Mouse (Mus musculus): Measurements from ENCODE around the gene Pbx1.

Pbx1 gene

GRCm38 (mm10) chr1:168215896-168216747, 215.9 kb downstream of the Pbx1 start:
- Histone ChIP-seq H3K4me1 (replicated peaks; ENCODE audit: low read depth, low read length) (peaks cover 44% of the 10 kb centered on the region), H3K9me3 (ENCODE audit: low read length) (peaks cover 5% of the 10 kb centered on the region; the same call in 1 of the 2 replicates), H3K36me3 (ENCODE audit: insufficient read depth, low read length) (no peaks in the 10 kb centered on the region), H3K4me3 (replicated peaks; ENCODE audit: low read length) (no peak overlapping the region), H3K27me3 (ENCODE audit: insufficient read depth, low read length) (peaks cover 27% of the 10 kb centered on the region; the same call in 1 of the 2 replicates)
- TF ChIP-seq CTCF (conservative IDR thresholded peaks at IDR 0.05; ENCODE audit: low read length) (no peak), POU5F1 (IDR thresholded peaks at IDR 0.05; ENCODE audit: borderline replicate concordance, low read length) (no peak), NANOG (IDR thresholded peaks at IDR 0.05; ENCODE audit: borderline replicate concordance, low read length) (no peak)

GRCm38 (mm10) chr1:168215468-168215867, 216.6 kb downstream of the Pbx1 start:
- Histone ChIP-seq H3K27me3 (ENCODE audit: insufficient read depth, low read length) (peaks cover 27% of the 10 kb centered on the region; the same call in 1 of the 2 replicates), H3K36me3 (ENCODE audit: insufficient read depth, low read length) (no peaks in the 10 kb centered on the region), H3K9me3 (ENCODE audit: low read length) (peaks cover 8% of the 10 kb centered on the region; the same call in 1 of the 2 replicates), H3K4me3 (replicated peaks; ENCODE audit: low read length) (no peak overlapping the region), H3K4me1 (replicated peaks; ENCODE audit: low read depth, low read length) (peaks cover 46% of the 10 kb centered on the region)
- TF ChIP-seq POU5F1 (IDR thresholded peaks at IDR 0.05; ENCODE audit: borderline replicate concordance, low read length) (no peak), NANOG (IDR thresholded peaks at IDR 0.05; ENCODE audit: borderline replicate concordance, low read length) (no peak), CTCF (conservative IDR thresholded peaks at IDR 0.05; ENCODE audit: low read length) (no peak)

GRCm38 (mm10) chr1:168214040-168214443, 218.0 kb downstream of the Pbx1 start:
- Histone ChIP-seq H3K36me3 (ENCODE audit: insufficient read depth, low read length) (no peaks in the 10 kb centered on the region), H3K9me3 (ENCODE audit: low read length) (peaks cover 8% of the 10 kb centered on the region; the same call in 1 of the 2 replicates), H3K4me1 (replicated peaks; ENCODE audit: low read depth, low read length) (peaks cover 55% of the 10 kb centered on the region), H3K27me3 (ENCODE audit: insufficient read depth, low read length) (peaks cover 27% of the 10 kb centered on the region; the same call in 1 of the 2 replicates), H3K4me3 (replicated peaks; ENCODE audit: low read length) (0 out of 2 replicates have a peak overlapping the region, but pooled peaks have one; percentile 17)
- TF ChIP-seq POU5F1 (IDR thresholded peaks at IDR 0.05; ENCODE audit: borderline replicate concordance, low read length) (no peak), CTCF (conservative IDR thresholded peaks at IDR 0.05; ENCODE audit: low read length) (peak; percentile 82), NANOG (IDR thresholded peaks at IDR 0.05; ENCODE audit: borderline replicate concordance, low read length) (peak; percentile 64; the same call in 1 of the 2 replicates)

- Histone ChIP-seq H3K4me1 (replicated peaks; ENCODE audit: low read depth, low read length) (peaks cover 51% of the 10 kb centered on the region), H3K9me3 (ENCODE audit: low read length) (peaks cover 8% of the 10 kb centered on the region; the same call in 1 of the 2 replicates), H3K4me3 (replicated peaks; ENCODE audit: low read length) (peak overlapping the region; percentile 17; the same call in 1 of the 2 replicates), H3K27me3 (ENCODE audit: insufficient read depth, low read length) (peaks cover 27% of the 10 kb centered on the region; the same call in 1 of the 2 replicates), H3K36me3 (ENCODE audit: insufficient read depth, low read length) (no peaks in the 10 kb centered on the region)
- no peak for TF ChIP-seq POU5F1 (IDR thresholded peaks at IDR 0.05; ENCODE audit: borderline replicate concordance, low read length)
- TF ChIP-seq CTCF (conservative IDR thresholded peaks at IDR 0.05; ENCODE audit: low read length) = no peak
- TF ChIP-seq NANOG (IDR thresholded peaks at IDR 0.05; ENCODE audit: borderline replicate concordance, low read length) = no peak
These were observed 218.5 kb downstream of the Pbx1 start for GRCm38 (mm10) chr1:168213595-168213994.

GRCm38 (mm10) chr1:168210401-168210800, 221.7 kb downstream of the Pbx1 start:
- Histone ChIP-seq H3K36me3 (ENCODE audit: insufficient read depth, low read length) (no peaks in the 10 kb centered on the region), H3K4me1 (replicated peaks; ENCODE audit: low read depth, low read length) (peaks cover 44% of the 10 kb centered on the region), H3K4me3 (replicated peaks; ENCODE audit: low read length) (no peak overlapping the region), H3K27me3 (ENCODE audit: insufficient read depth, low read length) (peaks cover 15% of the 10 kb centered on the region; the same call in 1 of the 2 replicates), H3K9me3 (ENCODE audit: low read length) (peaks cover 8% of the 10 kb centered on the region; the same call in 1 of the 2 replicates)
- no peak for TF ChIP-seq POU5F1 (IDR thresholded peaks at IDR 0.05; ENCODE audit: borderline replicate concordance, low read length)
- TF ChIP-seq CTCF (conservative IDR thresholded peaks at IDR 0.05; ENCODE audit: low read length) = no peak
- no peak for TF ChIP-seq NANOG (IDR thresholded peaks at IDR 0.05; ENCODE audit: borderline replicate concordance, low read length)

- no peaks in the 10 kb centered on the region for H3K27me3 ChIP-seq (ENCODE audit: insufficient read depth, low read length)
These were observed 231.4 kb downstream of the Pbx1 start for GRCm38 (mm10) chr1:168200570-168201156.

GRCm38 (mm10) chr1:168198276-168198675, 233.8 kb downstream of the Pbx1 start:
- TF ChIP-seq POU5F1 (IDR thresholded peaks at IDR 0.05; ENCODE audit: borderline replicate concordance, low read length) (no peak), CTCF (conservative IDR thresholded peaks at IDR 0.05; ENCODE audit: low read length) (no peak), NANOG (IDR thresholded peaks at IDR 0.05; ENCODE audit: borderline replicate concordance, low read length) (no peak)
- Histone ChIP-seq H3K9me3 (ENCODE audit: low read length) (no peaks in the 10 kb centered on the region), H3K27me3 (ENCODE audit: insufficient read depth, low read length) (no peaks in the 10 kb centered on the region), H3K4me1 (replicated peaks; ENCODE audit: low read depth, low read length) (peaks cover 9% of the 10 kb centered on the region), H3K36me3 (ENCODE audit: insufficient read depth, low read length) (no peaks in the 10 kb centered on the region), H3K4me3 (replicated peaks; ENCODE audit: low read length) (no peak overlapping the region)

More at GRCm38 (mm10) chr1:168200570-168201156, 231.4 kb downstream of the Pbx1 start:
- H3K36me3 ChIP-seq (ENCODE audit: insufficient read depth, low read length) = no peaks in the 10 kb centered on the region
- H3K4me3 ChIP-seq (replicated peaks; ENCODE audit: low read length) = no peak overlapping the region
- H3K9me3 ChIP-seq (ENCODE audit: low read length) = no peaks in the 10 kb centered on the region
- peaks cover 9% of the 10 kb centered on the region for H3K4me1 ChIP-seq (replicated peaks; ENCODE audit: low read depth, low read length)
- TF ChIP-seq POU5F1 (IDR thresholded peaks at IDR 0.05; ENCODE audit: borderline replicate concordance, low read length) = no peak
- no peak for TF ChIP-seq CTCF (conservative IDR thresholded peaks at IDR 0.05; ENCODE audit: low read length)
- TF ChIP-seq NANOG (IDR thresholded peaks at IDR 0.05; ENCODE audit: borderline replicate concordance, low read length) = no peak

GRCm38 (mm10) chr1:168197908-168198258, 234.2 kb downstream of the Pbx1 start:
- H3K4me3 ChIP-seq (replicated peaks; ENCODE audit: low read length) = no peak overlapping the region
- H3K4me1 ChIP-seq (replicated peaks; ENCODE audit: low read depth, low read length) = peaks cover 9% of the 10 kb centered on the region
- no peak for TF ChIP-seq NANOG (IDR thresholded peaks at IDR 0.05; ENCODE audit: borderline replicate concordance, low read length)
- no peak for TF ChIP-seq CTCF (conservative IDR thresholded peaks at IDR 0.05; ENCODE audit: low read length)
- no peak for TF ChIP-seq POU5F1 (IDR thresholded peaks at IDR 0.05; ENCODE audit: borderline replicate concordance, low read length)
- no peaks in the 10 kb centered on the region for H3K36me3 ChIP-seq (ENCODE audit: insufficient read depth, low read length)
- H3K9me3 ChIP-seq (ENCODE audit: low read length) = no peaks in the 10 kb centered on the region
- no peaks in the 10 kb centered on the region for H3K27me3 ChIP-seq (ENCODE audit: insufficient read depth, low read length)
